Mouse (Mus musculus) heart, postnatal 0 days (tissue): ENCODE results near the gene Nubp2. TPM values are rescaled to one million over a fixed set of nuclear protein-coding genes. Genes with fewer than 3 reads are reported as not detected.

Experiments
- ATAC-seq: fragments of 200-750 bp; cut with Nextera tagmentation; 2 replicates; pipeline ENCODE4 v1.8.0; 2017; ENCODE audit warnings: low read depth, moderate number of reproducible peaks, moderate library complexity; ENCODE audit not compliant: insufficient read depth
- DNase-seq: peaks from one replicate; pipeline ENCODE4 v3.0.0-alpha.2; 2016; ENCODE audit warnings: low spot score
- H3K27ac ChIP-seq: fragments of 300-500 bp; sonication (generic); 2 replicates; pipeline ENCODE4 v1.5.1; 2014; ENCODE audit warnings: low read depth, mild to moderate bottlenecking
- H3K27me3 ChIP-seq: fragments of 300-500 bp; sonication (generic); 2 replicates; pipeline ENCODE4 v1.6.1; 2014; ENCODE audit warnings: low read length, mixed read lengths; ENCODE audit not compliant: control insufficient read depth, insufficient read depth
- H3K36me3 ChIP-seq: fragments of 300-500 bp; sonication (generic); replicated peaks from 2 replicates; pipeline ENCODE4 v1.6.1; 2014; ENCODE audit warnings: low read length, mixed read lengths; ENCODE audit not compliant: control insufficient read depth, insufficient read depth
- H3K4me1 ChIP-seq: fragments of 300-500 bp; sonication (generic); 2 replicates; pipeline ENCODE4 v1.6.1; 2014; ENCODE audit warnings: antibody characterized with exemption; ENCODE audit not compliant: control insufficient read depth, insufficient read depth
- H3K4me2 ChIP-seq: fragments of 300-500 bp; sonication (generic); 2 replicates; pipeline ENCODE4 v1.6.1; 2014; ENCODE audit warnings: low read depth, mild to moderate bottlenecking, low read length, moderate library complexity
- H3K4me3 ChIP-seq: fragments of 300-500 bp; sonication (generic); 2 replicates; pipeline ENCODE4 v1.5.1; 2014; ENCODE audit warnings: low read depth, low read length
- H3K9ac ChIP-seq: fragments of 300-500 bp; sonication (generic); replicated peaks from 2 replicates; pipeline ENCODE4 v1.6.1; 2014; ENCODE audit warnings: low read depth, low read length, mixed read lengths
- H3K9me3 ChIP-seq: fragments of 300-500 bp; sonication (generic); replicated peaks from 2 replicates; pipeline ENCODE4 v1.6.1; 2016; ENCODE audit warnings: low read length; ENCODE audit not compliant: control insufficient read depth
- CTCF ChIP-seq: IDR thresholded peaks from 2 replicates; pipeline ENCODE4 v1.5.1; 2016; ENCODE audit warnings: antibody characterized with exemption, control low read depth, low read depth
- EP300 ChIP-seq: IDR thresholded peaks from 2 replicates; pipeline ENCODE4 v1.6.1; 2016; ENCODE audit warnings: antibody characterized with exemption, low read depth
- WGBS: fragments of 180-500 bp; shearing (Covaris S2); extraction: QIAGEN DNeasy Blood & Tissue Kit; methylation state at CpG from one replicate; pipeline ENCODE4 v1.1.7; 2014; 5-methylcytosine and 5-hydroxymethylcytosine counted together
- polyA plus RNA-seq: library from polyadenylated mRNA; unstranded; fragments of >200 nt; fragmentation: Nextera tagmentation; extraction: Ambion mirVana; gene quantifications from 2 replicates; pipeline ENCODE4 v1.2.1, GENCODE M21; 2015
- total RNA-seq: library from RNA; depleted of rRNA; stranded (reverse); fragments of >200 nt; gene quantifications from 2 replicates; pipeline ENCODE4 v1.2.3, GENCODE M21; 2014; ENCODE audit warnings: low replicate concordance

The Nubp2 gene
- total and polyA plus RNA-seq, 2 experiments from 2014 or later, result 31.3 to 44.9 TPM

DNA sequence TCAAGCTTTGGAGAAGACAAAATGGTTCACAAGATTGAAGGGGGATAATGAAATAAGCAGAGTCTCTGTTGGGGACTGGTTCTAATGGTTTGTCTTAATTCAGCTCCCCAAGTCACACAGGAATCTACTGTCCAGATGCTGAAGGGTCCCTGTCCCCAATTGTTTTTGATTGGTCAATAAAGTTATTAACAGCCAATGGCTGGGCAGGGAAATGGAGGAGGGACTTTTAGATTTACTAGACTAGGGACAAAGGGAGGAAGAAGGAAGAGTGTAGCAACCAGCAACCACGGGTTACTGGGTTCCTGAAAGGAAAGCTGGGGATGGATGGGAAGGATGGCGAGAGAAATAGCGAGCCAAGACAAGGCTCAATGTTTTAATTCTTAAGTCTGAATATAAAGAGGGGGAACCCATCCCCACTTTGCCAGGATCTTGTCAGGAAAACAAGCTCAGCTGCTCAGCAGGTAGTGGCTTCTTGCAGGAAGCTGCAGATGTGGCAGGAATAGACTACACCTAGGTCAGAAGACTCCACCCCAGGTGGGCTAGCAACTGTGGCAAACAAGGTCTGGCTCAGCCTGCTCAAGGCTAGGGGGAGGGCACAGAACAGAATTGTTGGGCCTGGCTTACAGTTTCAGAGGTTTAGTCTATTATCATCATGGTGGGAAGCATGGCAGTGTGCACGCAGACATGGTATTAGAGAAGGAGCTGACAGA lies 12.3 kb downstream of the Nubp2 start:
- Histone ChIP-seq H3K4me1 (no peaks in the 10 kb centered on the region), H3K9me3 (no peaks in the 10 kb centered on the region), H3K27ac (no peak overlapping the region), H3K4me3 (no peak overlapping the region), H3K36me3 (no peaks in the 10 kb centered on the region), H3K4me2 (no peak overlapping the region), H3K27me3 (no peaks in the 10 kb centered on the region), H3K9ac (no peak overlapping the region)
- ATAC-seq (no peak), DNase-seq (no peak)
- TF ChIP-seq EP300 (no peak), CTCF (no peak)
- 34% methylated on average over 4 of the region's 4 CpGs for WGBS

DNA sequence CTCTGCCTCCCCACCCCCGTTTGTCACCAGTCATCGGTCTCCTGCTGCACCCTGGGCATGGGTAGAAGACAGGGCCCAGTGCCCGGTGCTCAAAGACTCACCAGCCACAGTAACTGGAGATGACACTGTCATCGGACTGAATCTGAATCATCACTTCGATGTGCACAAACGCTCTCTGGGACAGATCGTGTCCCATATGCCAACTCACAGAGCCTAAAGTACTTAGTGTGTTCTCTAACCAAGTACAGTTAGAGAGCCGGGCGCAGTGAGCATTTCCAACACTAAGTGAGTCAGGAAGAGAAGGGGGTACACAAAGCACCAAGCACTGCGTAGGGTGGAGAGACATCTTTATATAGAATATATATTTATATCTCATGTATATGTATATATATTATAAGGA lies 18.2 kb downstream of the Nubp2 start:
- H3K4me3 ChIP-seq, result no peak overlapping the region
- WGBS, result 86% methylated on average over 10 of the region's 10 CpGs
- no peak overlapping the region for H3K9ac ChIP-seq
- ATAC-seq (no peak), DNase-seq (no peak)
- H3K36me3 ChIP-seq, result peaks cover 10% of the 10 kb centered on the region
- no peak overlapping the region for H3K4me2 ChIP-seq
- no peaks in the 10 kb centered on the region for H3K4me1 ChIP-seq
- no peak for TF ChIP-seq EP300
- TF ChIP-seq CTCF, result no peak
- no peak overlapping the region for H3K27ac ChIP-seq
- H3K9me3 ChIP-seq, result no peaks in the 10 kb centered on the region
- H3K27me3 ChIP-seq, result no peaks in the 10 kb centered on the region

DNA sequence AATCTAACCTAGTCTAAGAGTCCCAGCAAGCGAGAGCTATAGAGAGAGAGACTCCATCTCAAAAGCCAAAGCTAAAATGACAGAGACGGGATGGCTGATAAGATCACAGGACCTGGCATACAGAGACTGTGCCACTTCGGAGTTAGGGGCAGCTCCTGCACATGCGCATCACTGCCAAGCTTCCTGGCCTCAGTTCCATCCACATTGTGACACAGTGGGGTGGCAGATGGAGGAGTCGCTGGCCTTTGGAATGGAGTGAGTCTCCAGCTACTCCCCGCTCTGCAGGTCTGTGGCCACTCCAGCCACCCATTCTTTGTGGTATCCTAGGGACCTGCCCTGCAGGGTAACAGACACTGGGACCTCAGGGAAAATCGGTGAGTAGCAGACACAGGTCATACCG lies 20.4 kb downstream of the Nubp2 start, which contains the start of gene Igfals:
Igfals (plus strand) TSS at position 222 of the 400 bp plus-strand sequence.
- WGBS, result 85% methylated on average over 8 of the region's 8 CpGs
- H3K9ac ChIP-seq, result no peak within 1 kb of the TSS
- no peak for TF ChIP-seq EP300
- TF ChIP-seq CTCF, result no peak

DNA sequence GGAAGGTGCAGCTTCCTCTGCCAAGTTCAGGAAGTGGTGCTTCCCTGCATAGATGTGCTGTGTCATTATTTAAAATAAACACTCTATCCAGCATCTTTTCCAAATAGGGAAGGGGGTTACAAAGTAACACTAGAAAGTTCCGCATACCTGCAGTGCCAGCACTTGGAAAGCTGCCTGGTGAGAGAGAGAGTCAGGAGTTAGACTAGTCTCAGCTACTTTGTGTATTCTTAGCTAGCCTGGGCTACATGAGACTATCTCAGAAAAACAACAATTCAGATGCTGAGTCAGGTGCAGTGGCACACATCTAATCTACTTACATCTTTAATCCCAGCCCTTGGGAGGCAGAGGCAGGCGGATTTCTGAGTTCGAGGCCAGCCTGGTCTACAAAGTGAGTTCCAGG lies 24.4 kb downstream of the Nubp2 start:
- Histone ChIP-seq H3K36me3 (peaks cover 51% of the 10 kb centered on the region), H3K27me3 (no peaks in the 10 kb centered on the region), H3K4me1 (no peaks in the 10 kb centered on the region), H3K27ac (no peak overlapping the region), H3K4me2 (no peak overlapping the region), H3K4me3 (no peak overlapping the region), H3K9ac (no peak overlapping the region), H3K9me3 (no peaks in the 10 kb centered on the region)
- no peak for TF ChIP-seq CTCF
- TF ChIP-seq EP300, result no peak
- ATAC-seq, result no peak
- 94% methylated on average over 3 of the region's 3 CpGs for WGBS
- no peak for DNase-seq

More for the DNA sequence above, 20.4 kb downstream of the Nubp2 start, which contains the start of gene Igfals:
- Histone ChIP-seq H3K27me3 (no peaks in the 10 kb centered on the region), H3K27ac (no peak within 1 kb of the TSS), H3K9me3 (no peaks in the 10 kb centered on the region), H3K36me3 (peaks cover 32% of the 10 kb centered on the region), H3K4me1 (no peaks in the 10 kb centered on the region), H3K4me2 (no peak within 1 kb of the TSS), H3K4me3 (no peak within 1 kb of the TSS)
- DNase-seq (no peak), ATAC-seq (no peak)

DNA sequence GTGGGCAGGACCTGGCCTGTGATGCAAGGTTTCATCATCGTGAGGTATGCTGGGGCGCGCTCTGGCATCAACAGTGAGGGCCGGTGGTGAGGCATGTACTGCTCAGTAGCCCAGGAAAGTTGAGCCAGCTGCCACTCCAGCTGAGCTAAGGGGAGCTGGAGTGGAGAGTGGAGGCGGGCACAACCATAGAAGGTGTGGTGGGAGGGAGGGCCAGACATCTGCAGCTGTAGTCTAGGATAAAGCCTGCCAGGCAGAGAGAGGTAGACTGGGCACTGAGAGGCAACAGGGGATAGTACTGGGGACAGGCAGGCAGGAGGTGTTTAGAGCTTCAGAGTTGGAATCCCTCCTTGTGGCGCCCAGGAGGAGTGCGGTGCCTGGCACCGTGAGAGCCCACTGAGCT lies 26.1 kb downstream of the Nubp2 start:
- no peaks in the 10 kb centered on the region for H3K27me3 ChIP-seq
- peaks cover 57% of the 10 kb centered on the region for H3K36me3 ChIP-seq
- no peaks in the 10 kb centered on the region for H3K4me1 ChIP-seq
- ATAC-seq, result no peak
- H3K9ac ChIP-seq, result no peak overlapping the region
- H3K4me2 ChIP-seq, result no peak overlapping the region
- H3K9me3 ChIP-seq, result no peaks in the 10 kb centered on the region
- H3K27ac ChIP-seq, result no peak overlapping the region
- DNase-seq, result no peak
- no peak overlapping the region for H3K4me3 ChIP-seq
- TF ChIP-seq EP300 (no peak), CTCF (no peak)
- WGBS, result 89% methylated on average over 8 of the region's 8 CpGs

DNA sequence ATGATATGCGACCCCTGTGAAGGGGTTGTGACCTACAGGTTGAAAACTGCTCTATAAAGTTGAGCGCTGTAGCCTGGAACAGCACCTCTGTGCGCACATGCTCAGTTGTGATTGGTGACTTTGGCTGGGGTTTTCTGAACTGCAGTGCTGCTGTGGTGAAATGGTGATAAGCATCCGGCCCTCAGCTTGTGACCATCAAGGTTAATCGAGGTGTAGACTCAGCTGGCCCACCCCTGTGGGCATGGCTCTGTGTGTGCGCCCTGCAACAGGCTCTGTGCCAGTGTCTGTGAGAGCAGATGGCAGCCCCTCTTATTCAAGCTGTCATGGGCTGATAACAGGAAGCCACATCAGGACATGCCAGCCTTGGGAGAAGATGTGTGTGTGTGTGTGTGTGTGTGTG lies 27.2 kb downstream of the Nubp2 start:
- DNase-seq (no peak), ATAC-seq (peak; percentile 31; the same call in 1 of the 2 replicates)
- Histone ChIP-seq H3K36me3 (peaks cover 64% of the 10 kb centered on the region), H3K4me3 (no peak overlapping the region), H3K4me2 (no peak overlapping the region), H3K9ac (no peak overlapping the region), H3K4me1 (no peaks in the 10 kb centered on the region), H3K27me3 (no peaks in the 10 kb centered on the region), H3K27ac (no peak overlapping the region), H3K9me3 (no peaks in the 10 kb centered on the region)
- TF ChIP-seq CTCF (no peak), EP300 (no peak)
- WGBS, result 67% methylated on average over 6 of the region's 6 CpGs
